Mouse (Mus musculus) kidney, postnatal 0 days (tissue): Measurements from ENCODE around the gene Mthfd1. TPM values are rescaled to one million over a fixed set of nuclear protein-coding genes. Genes with fewer than 3 reads are reported as not detected.

ENCODE experiments used
- ATAC-seq: fragments of 200-750 bp; cut with Nextera tagmentation; replicated peaks from 2 replicates; pipeline ENCODE4 v1.8.0; 2017; ENCODE audit warnings: low read depth, moderate number of reproducible peaks, moderate TSS enrichment, moderate library complexity; ENCODE audit not compliant: low FRiP score
- DNase-seq: peaks from one replicate; pipeline ENCODE4 v3.0.0-alpha.2; 2016; ENCODE audit warnings: low spot score
- H3K27ac ChIP-seq: fragments of 300-500 bp; sonication (generic); 2 replicates; pipeline ENCODE4 v1.5.1; 2014; ENCODE audit warnings: mild to moderate bottlenecking
- H3K27me3 ChIP-seq: fragments of 300-500 bp; sonication (generic); 2 replicates; pipeline ENCODE4 v1.6.1; 2014; ENCODE audit warnings: low read length, mixed read lengths; ENCODE audit not compliant: insufficient read depth
- H3K36me3 ChIP-seq: fragments of 300-500 bp; sonication (generic); 2 replicates; pipeline ENCODE4 v1.6.1; 2014; ENCODE audit warnings: low read length, mixed read lengths; ENCODE audit not compliant: insufficient read depth
- H3K4me1 ChIP-seq: fragments of 300-500 bp; sonication (generic); replicated peaks from 2 replicates; pipeline ENCODE4 v1.6.1; 2014; ENCODE audit warnings: antibody characterized with exemption, low read length, mixed read lengths; ENCODE audit not compliant: insufficient read depth
- H3K4me2 ChIP-seq: fragments of 300-500 bp; sonication (generic); 2 replicates; pipeline ENCODE4 v1.6.1; 2014; ENCODE audit warnings: mild to moderate bottlenecking, low read length, moderate library complexity, mixed read lengths
- H3K4me3 ChIP-seq: fragments of 300-500 bp; sonication (generic); replicated peaks from 2 replicates; pipeline ENCODE4 v1.5.1; 2014; ENCODE audit warnings: low read depth, low read length
- H3K9ac ChIP-seq: fragments of 300-500 bp; sonication (generic); 2 replicates; pipeline ENCODE4 v1.6.1; 2014; ENCODE audit warnings: low read depth, low read length
- H3K9me3 ChIP-seq: fragments of 300-500 bp; sonication (generic); replicated peaks from 2 replicates; pipeline ENCODE4 v1.6.1; 2016; ENCODE audit warnings: low read length, inconsistent platforms, mixed read lengths
- CTCF ChIP-seq: IDR thresholded peaks from 2 replicates; pipeline ENCODE4 v1.5.1; 2016; ENCODE audit warnings: antibody characterized with exemption, low read depth, mild to moderate bottlenecking, moderate library complexity
- WGBS: fragments of 180-500 bp; shearing (Covaris S2); extraction: QIAGEN DNeasy Blood & Tissue Kit; methylation state at CpG from one replicate; pipeline ENCODE4 v1.1.7; 2014; 5-methylcytosine and 5-hydroxymethylcytosine counted together
- polyA plus RNA-seq: library from polyadenylated mRNA; unstranded; fragments of >200 nt; fragmentation: Nextera tagmentation; extraction: Ambion mirVana; gene quantifications from 2 replicates; pipeline ENCODE4 v1.2.1, GENCODE M21; 2015

The Mthfd1 gene
- polyA plus RNA-seq, 1 experiment from 2014 or later: 94.0 TPM

DNA sequence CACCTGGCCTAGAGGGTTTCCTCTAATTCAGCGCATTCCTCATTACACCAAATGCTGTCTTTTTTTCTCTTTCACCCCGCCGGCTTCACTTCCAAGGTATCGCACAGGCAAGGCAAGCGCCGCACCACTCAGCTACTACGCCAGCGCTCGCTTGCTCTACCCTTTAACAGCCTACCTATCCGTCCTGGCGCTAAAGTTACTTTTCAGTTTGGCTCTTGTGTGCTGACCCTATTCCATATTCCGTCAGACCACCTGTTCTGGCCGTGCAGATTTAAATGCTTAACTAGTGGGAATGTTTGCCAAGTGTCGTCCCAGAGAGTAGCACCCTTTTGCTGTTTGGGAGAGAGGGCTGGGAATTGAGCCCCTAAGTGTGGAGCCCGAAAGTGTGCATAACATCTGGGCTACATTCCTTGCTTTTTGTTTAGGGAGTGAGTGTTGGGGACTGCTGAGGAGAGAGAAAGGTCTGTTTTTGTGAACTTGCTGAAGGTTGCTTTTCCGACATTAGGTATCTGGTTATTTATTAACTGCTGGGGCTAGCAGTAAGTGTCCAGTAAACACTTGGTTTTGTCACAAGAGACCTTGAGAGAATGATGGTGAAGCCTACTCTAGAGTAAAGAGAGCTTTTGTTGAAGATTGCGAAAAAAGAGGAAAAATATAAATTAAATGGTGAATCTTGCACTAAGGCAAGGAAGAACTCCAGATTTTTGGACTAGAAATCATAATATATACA is 1.2 kb downstream of the Mthfd1 start:
- H3K27ac ChIP-seq: peak overlapping the region; percentile 92
- peak overlapping the region; percentile 66 for H3K9ac ChIP-seq
- peak overlapping the region; percentile 94 for H3K4me2 ChIP-seq
- H3K4me1 ChIP-seq: peaks cover 7% of the 10 kb centered on the region; the same call in 1 of the 2 replicates
- no peaks in the 10 kb centered on the region for H3K9me3 ChIP-seq
- H3K27me3 ChIP-seq: no peaks in the 10 kb centered on the region
- DNase-seq: peak; percentile 40
- WGBS: 6% methylated on average over 17 of the region's 17 CpGs
- no peak for TF ChIP-seq CTCF
- H3K36me3 ChIP-seq: no peaks in the 10 kb centered on the region
- ATAC-seq: no peak
- H3K4me3 ChIP-seq: peak overlapping the region; percentile 63

DNA sequence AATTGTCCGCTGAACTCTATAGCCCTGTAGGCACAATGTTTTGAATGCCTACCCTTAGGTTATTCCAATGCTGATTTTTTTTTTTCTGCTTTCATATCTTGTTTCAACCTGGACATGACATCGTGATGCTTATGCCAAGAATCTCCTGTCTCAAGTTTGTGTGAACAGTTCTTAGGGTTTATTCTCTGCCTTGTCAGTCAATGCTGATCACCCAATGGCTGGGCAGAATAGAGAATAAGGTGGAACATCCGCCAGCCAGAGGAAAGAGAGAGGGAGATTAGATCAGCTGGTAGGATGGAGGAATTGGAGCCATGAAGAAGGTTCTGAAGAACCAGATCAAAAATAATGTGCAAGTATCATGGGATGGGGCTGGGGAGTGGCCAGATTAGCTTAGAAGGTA is 5.6 kb downstream of the Mthfd1 start:
- H3K27ac ChIP-seq: no peak overlapping the region
- ATAC-seq: no peak
- 90% methylated on average over 3 of the region's 3 CpGs for WGBS
- no peak for TF ChIP-seq CTCF
- DNase-seq: no peak
- peaks cover 7% of the 10 kb centered on the region; the same call in 1 of the 2 replicates for H3K4me1 ChIP-seq
- H3K4me3 ChIP-seq: no peak overlapping the region
- H3K9me3 ChIP-seq: no peaks in the 10 kb centered on the region
- no peak overlapping the region for H3K9ac ChIP-seq
- H3K4me2 ChIP-seq: no peak overlapping the region
- H3K27me3 ChIP-seq: no peaks in the 10 kb centered on the region
- H3K36me3 ChIP-seq: no peaks in the 10 kb centered on the region

DNA sequence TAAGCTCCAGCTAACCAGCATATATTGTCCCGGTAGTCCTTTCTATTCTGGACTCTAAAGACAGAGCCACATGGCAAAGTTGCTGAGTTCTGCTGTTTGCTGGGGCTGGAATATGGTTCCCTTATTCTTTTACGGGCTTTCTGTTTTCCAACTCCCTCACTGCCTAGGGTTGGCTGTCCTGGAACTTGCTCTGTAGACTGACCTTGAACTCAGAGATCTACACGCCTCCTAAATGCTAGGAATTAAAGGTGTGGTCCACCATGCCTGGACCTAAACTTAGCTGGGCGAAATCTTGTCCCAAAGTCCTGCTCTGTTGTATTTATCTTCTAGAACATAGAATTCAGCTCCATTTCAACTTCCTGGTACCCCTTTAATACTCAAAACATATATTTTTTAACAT is 6.5 kb downstream of the Mthfd1 start:
- no peak for TF ChIP-seq CTCF
- Histone ChIP-seq H3K9me3 (no peaks in the 10 kb centered on the region), H3K4me3 (no peak overlapping the region), H3K36me3 (peaks cover 5% of the 10 kb centered on the region; the same call in 1 of the 2 replicates), H3K4me2 (no peak overlapping the region), H3K9ac (no peak overlapping the region), H3K27ac (no peak overlapping the region), H3K27me3 (no peaks in the 10 kb centered on the region), H3K4me1 (peaks cover 7% of the 10 kb centered on the region; the same call in 1 of the 2 replicates)
- no peak for ATAC-seq
- DNase-seq: no peak
- WGBS: 87% methylated on average over 4 of the region's 4 CpGs

DNA sequence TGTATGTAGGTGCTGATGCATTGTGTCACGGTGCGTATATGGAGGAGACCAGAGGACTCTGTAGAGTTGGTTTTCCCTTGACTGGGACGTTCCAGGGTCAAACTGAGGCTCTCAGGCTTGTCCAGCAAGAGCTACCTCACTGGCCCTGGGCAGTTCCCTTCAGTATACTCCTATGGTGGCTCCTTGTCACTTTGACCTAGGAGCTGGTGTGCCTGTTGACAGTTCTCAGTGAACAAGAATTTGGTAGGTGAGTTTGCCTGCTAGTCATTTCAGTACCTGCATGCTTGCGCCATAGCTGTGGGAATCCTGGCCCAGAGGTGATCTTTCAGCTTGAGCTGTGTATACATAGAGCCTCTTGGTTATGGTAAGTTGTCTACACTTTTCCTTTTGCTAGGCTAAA is 7.8 kb downstream of the Mthfd1 start:
- no peak overlapping the region for H3K9ac ChIP-seq
- no peak for TF ChIP-seq CTCF
- WGBS: 93% methylated on average over 4 of the region's 4 CpGs
- H3K9me3 ChIP-seq: no peaks in the 10 kb centered on the region
- DNase-seq (no peak), ATAC-seq (no peak)
- no peaks in the 10 kb centered on the region for H3K27me3 ChIP-seq
- no peak overlapping the region for H3K27ac ChIP-seq
- H3K4me3 ChIP-seq: no peak overlapping the region
- H3K4me1 ChIP-seq: no peaks in the 10 kb centered on the region
- peaks cover 5% of the 10 kb centered on the region; the same call in 1 of the 2 replicates for H3K36me3 ChIP-seq
- no peak overlapping the region for H3K4me2 ChIP-seq

DNA sequence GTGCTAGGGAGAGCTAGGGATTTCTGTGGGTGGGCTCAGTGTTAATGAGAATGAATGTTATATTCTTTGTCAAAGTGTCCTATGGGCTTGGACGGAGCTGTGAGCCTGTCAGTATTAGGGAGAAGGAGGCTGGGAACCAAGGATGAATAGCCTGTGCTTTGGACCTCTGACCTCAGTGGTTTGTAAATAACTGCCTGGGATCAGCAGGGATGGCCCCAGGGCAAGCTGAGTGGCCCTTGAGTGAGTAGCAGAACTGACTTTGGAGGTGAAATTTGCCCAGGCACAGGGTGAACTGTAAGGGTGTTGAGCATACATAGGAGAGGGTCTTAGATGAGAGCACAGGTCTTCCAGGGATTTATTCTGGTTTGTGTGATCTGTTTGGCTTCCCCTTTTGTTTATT is 8.8 kb downstream of the Mthfd1 start:
- H3K27me3 ChIP-seq: no peaks in the 10 kb centered on the region
- ATAC-seq: no peak
- H3K4me3 ChIP-seq: no peak overlapping the region
- H3K36me3 ChIP-seq: peaks cover 9% of the 10 kb centered on the region; the same call in 1 of the 2 replicates
- no peak for DNase-seq
- H3K27ac ChIP-seq: no peak overlapping the region
- no peak for TF ChIP-seq CTCF
- no peak overlapping the region for H3K4me2 ChIP-seq
- H3K9me3 ChIP-seq: no peaks in the 10 kb centered on the region
- no peak overlapping the region for H3K9ac ChIP-seq
- no peaks in the 10 kb centered on the region for H3K4me1 ChIP-seq
- WGBS: 40% methylated on average over 1 of the region's 1 CpGs

DNA sequence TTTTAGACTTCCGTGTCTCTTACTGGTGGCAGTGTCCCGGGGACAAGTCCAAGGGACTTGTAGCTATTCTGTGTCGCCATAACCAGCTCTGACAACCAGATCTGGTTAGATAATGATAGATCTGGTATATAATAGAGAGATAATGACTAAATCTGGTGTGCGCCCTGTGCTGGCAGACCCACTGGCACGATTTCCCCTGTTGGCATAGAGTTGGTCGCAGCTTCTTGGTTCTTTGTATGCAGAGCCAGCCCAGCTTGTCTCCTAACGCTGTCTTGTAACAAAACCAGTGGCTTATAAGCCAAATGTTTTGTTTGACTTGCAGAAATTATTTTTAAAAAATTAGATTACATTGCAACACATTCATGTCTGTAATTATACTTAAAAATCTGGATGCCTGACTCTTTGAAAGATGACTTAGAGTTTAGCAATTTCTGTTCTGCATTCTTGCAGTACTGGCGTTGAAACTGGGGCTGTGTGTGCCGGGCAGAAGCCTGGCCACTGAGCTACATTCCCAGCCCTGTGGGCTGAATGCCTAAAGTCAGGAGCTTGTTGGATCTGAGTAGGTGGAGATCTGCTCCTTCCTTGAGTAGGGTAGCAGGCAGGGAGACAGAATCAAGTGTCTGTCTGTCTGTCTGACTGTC is 9.3 kb downstream of the Mthfd1 start:
- no peak for ATAC-seq
- no peak overlapping the region for H3K4me2 ChIP-seq
- no peak overlapping the region for H3K27ac ChIP-seq
- H3K9me3 ChIP-seq: no peaks in the 10 kb centered on the region
- H3K4me3 ChIP-seq: no peak overlapping the region
- H3K36me3 ChIP-seq: peaks cover 9% of the 10 kb centered on the region; the same call in 1 of the 2 replicates
- WGBS: 87% methylated on average over 9 of the region's 9 CpGs
- no peak for DNase-seq
- no peak for TF ChIP-seq CTCF
- H3K9ac ChIP-seq: no peak overlapping the region
- H3K4me1 ChIP-seq: no peaks in the 10 kb centered on the region
- no peaks in the 10 kb centered on the region for H3K27me3 ChIP-seq
